Mouse (Mus musculus): ENCODE measurements at regions not wholly inside any gene's neighbourhood (a gene's known extent, or its start where the extent isn't known, plus 50 kb on each side); places are given as distances from the start of the nearest gene placed in this dataset.

DNA sequence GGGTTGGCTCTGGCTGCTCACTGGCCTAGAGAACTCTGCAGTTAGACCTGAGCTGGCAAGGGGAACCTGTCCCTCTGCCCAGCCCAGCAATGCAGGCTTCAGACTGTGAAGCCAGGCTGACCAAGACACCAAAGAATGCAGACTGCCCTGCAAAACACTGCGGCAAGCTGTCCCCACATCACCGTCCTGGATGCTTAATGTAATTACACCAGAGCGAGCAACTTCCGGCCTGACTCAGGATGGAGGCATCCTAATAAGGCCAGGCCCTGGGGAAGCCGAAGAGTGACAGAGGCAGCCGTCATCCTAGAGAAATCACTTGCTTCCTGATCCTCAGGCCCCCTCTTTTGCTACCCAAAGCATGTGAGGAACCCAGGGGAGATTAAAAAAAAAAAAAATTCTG lies 230.7 kb downstream of the Bcor start:
- TF ChIP-seq CTCF (IDR thresholded peaks at IDR 0.05; ENCODE audit: low read depth, low read length), result no peak
- TF ChIP-seq POLR2A (IDR thresholded peaks at IDR 0.05; ENCODE audit: extremely low read depth, insufficient read depth, low read length), result no peak
